Mouse (Mus musculus) midbrain, embryonic 12.5 days (tissue): ENCODE results near the gene Shc3. TPM values are rescaled to one million over a fixed set of nuclear protein-coding genes. Genes with fewer than 3 reads are reported as not detected.

Experiments used
- ATAC-seq: fragments of 200-750 bp; cut with Nextera tagmentation; 2 replicates; pipeline ENCODE4 v1.8.0; 2017; ENCODE audit warnings: low read depth, moderate TSS enrichment, moderate library complexity; ENCODE audit not compliant: low FRiP score
- H3K27ac ChIP-seq: fragments of 300-500 bp; sonication (generic); replicated peaks from 2 replicates; pipeline ENCODE4 v1.5.1; 2016; ENCODE audit warnings: mild to moderate bottlenecking
- H3K27me3 ChIP-seq: fragments of 300-500 bp; sonication (generic); 2 replicates; pipeline ENCODE4 v1.6.1; 2016; ENCODE audit warnings: mild to moderate bottlenecking
- H3K36me3 ChIP-seq: fragments of 300-500 bp; sonication (generic); 2 replicates; pipeline ENCODE4 v1.6.1; 2016
- H3K4me1 ChIP-seq: fragments of 300-500 bp; sonication (generic); 2 replicates; pipeline ENCODE4 v1.6.1; 2016
- H3K4me2 ChIP-seq: fragments of 300-500 bp; sonication (generic); replicated peaks from 2 replicates; pipeline ENCODE4 v1.6.1; 2016; ENCODE audit warnings: mild to moderate bottlenecking, moderate library complexity
- H3K4me3 ChIP-seq: fragments of 300-500 bp; sonication (generic); 2 replicates; pipeline ENCODE4 v1.5.1; 2016; ENCODE audit warnings: mild to moderate bottlenecking
- H3K9ac ChIP-seq: fragments of 300-500 bp; sonication (generic); replicated peaks from 2 replicates; pipeline ENCODE4 v1.6.1; 2016; ENCODE audit warnings: mild to moderate bottlenecking, moderate library complexity
- H3K9me3 ChIP-seq: fragments of 300-500 bp; sonication (generic); 2 replicates; pipeline ENCODE4 v1.6.1; 2016; ENCODE audit warnings: mild to moderate bottlenecking
- WGBS: fragments of 180-500 bp; shearing (Covaris S2); methylation state at CpG from one replicate; pipeline ENCODE4 v1.1.7; 2016; 5-methylcytosine and 5-hydroxymethylcytosine counted together
- polyA plus RNA-seq: library from polyadenylated mRNA; unstranded; fragments of >200 nt; fragmentation: Nextera tagmentation; extraction: Ambion mirVana; gene quantifications from 2 replicates; pipeline ENCODE4 v1.2.1, GENCODE M21; 2016

Shc3 gene
- polyA plus RNA-seq, 1 experiment from 2014 or later = 7.9 TPM

DNA sequence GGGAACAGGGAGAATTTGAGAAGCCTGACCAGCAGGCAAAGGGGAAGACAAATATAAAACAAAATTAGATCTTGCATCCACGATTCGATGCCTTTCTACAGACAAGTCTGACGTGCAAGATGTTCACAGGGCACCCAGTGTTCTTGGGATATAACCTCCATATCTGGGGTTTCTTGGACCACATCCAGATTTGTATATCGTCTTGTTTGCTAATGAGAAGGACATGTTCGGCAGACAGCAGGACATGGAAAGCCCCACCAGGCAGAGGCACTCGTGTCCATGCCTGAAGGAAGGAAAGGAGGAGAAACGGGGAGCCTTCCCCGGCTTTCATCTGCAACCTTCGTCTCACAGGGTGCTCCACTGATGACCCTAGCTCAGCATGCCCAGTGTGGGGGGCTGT lies 158.0 kb downstream of the Shc3 start:
- Histone ChIP-seq H3K27ac (no peak overlapping the region), H3K27me3 (peaks cover 38% of the 10 kb centered on the region), H3K36me3 (0 out of 2 replicates have a peak, but pooled peaks cover 6% of the 10 kb centered on the region), H3K4me3 (no peak overlapping the region), H3K9ac (no peak overlapping the region), H3K9me3 (no peaks in the 10 kb centered on the region), H3K4me2 (no peak overlapping the region), H3K4me1 (peaks cover 19% of the 10 kb centered on the region)
- ATAC-seq = no peak
- 76% methylated on average over 9 of the region's 9 CpGs for WGBS

DNA sequence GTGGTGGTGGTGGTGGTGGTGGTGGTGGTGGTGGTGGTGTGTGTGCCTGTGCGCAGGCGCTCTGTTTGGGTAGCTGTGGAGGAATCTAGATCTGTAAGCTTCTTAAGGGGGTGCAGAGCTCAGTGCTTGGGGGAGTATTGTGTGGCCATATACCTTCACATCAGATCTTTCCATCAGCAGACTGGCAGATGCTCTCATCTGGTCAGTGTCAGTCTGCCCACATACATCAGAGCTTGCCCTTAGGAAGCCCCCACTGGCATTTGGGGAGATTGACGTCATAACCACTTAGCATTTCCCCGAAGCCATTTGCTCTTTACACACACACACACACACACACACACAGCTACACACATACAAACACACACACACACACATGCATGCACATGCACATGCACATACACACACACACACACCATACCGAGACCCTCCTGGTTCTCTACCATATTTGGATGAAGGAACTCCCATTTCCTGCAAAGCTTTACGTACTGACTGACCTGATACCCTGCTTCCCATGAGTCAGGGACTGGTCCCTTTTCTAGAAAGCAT lies 159.2 kb downstream of the Shc3 start:
- peak overlapping the region; percentile 9; the same call in 1 of the 2 replicates for H3K4me3 ChIP-seq
- no peaks in the 10 kb centered on the region for H3K9me3 ChIP-seq
- H3K9ac ChIP-seq = no peak overlapping the region
- H3K27me3 ChIP-seq = peaks cover 38% of the 10 kb centered on the region
- peaks cover 19% of the 10 kb centered on the region for H3K4me1 ChIP-seq
- WGBS = 74% methylated on average over 6 of the region's 6 CpGs
- 0 out of 2 replicates have a peak, but pooled peaks cover 5% of the 10 kb centered on the region for H3K36me3 ChIP-seq
- H3K27ac ChIP-seq = no peak overlapping the region
- no peak for ATAC-seq
- peak overlapping the region; percentile 68 for H3K4me2 ChIP-seq

DNA sequence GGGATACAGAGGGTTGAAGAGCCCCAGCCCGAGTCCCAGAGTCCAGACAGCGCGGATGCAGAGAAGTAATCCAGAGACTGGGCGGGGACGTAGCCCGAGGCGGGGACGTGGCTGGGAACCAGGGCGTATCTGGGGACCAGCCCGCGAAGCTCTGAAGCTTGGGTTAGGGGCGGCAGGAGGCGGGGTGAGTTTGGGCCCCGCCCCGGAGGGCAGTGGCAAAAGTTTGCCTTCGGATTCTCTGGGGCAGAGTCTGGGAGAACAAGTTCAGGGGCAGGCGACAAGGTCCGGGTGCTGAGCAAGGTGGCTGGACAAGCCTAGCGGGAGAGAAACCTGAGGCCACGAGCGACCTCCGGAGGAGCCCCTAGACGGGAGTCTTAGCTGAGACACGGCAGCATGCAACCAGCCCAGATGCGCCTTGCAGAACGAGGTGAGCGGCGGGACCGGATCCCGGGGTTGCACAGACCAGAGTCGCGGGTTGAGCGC lies 160.7 kb downstream of the Shc3 start, which contains the start of gene S1pr3:
Gene S1pr3, plus strand, starts transcription at position 121 of the 483 bp plus-strand sequence.
- Histone ChIP-seq H3K9me3 (no peaks in the 10 kb centered on the region), H3K4me3 (peak within 1 kb of the TSS; percentile 44), H3K36me3 (no peaks in the 10 kb centered on the region), H3K27ac (no peak within 1 kb of the TSS), H3K4me2 (peak within 1 kb of the TSS; percentile 68), H3K27me3 (peaks cover 38% of the 10 kb centered on the region), H3K4me1 (peaks cover 19% of the 10 kb centered on the region), H3K9ac (peak within 1 kb of the TSS; percentile 51)
- peak; percentile 75 for ATAC-seq
- under 1% methylated on average over 33 of the region's 33 CpGs for WGBS

GRCm38 (mm10) chr13:51407541-51408217 lies 161.5 kb downstream of the Shc3 start:
- Histone ChIP-seq H3K4me2 (peak overlapping the region; percentile 68; the same call in 1 of the 2 replicates), H3K36me3 (no peaks in the 10 kb centered on the region), H3K27ac (no peak overlapping the region), H3K27me3 (peaks cover 38% of the 10 kb centered on the region), H3K4me1 (peaks cover 19% of the 10 kb centered on the region), H3K4me3 (peak overlapping the region; percentile 44; the same call in 1 of the 2 replicates), H3K9me3 (no peaks in the 10 kb centered on the region), H3K9ac (no peak overlapping the region)
- no peak for ATAC-seq
- WGBS = 24% methylated on average over 13 of the region's 13 CpGs

- ATAC-seq = no peak
- WGBS = 95% methylated on average over 13 of the region's 13 CpGs
Measured at GRCm38 (mm10) chr13:51405731-51406320, 163.4 kb downstream of the Shc3 start.

DNA sequence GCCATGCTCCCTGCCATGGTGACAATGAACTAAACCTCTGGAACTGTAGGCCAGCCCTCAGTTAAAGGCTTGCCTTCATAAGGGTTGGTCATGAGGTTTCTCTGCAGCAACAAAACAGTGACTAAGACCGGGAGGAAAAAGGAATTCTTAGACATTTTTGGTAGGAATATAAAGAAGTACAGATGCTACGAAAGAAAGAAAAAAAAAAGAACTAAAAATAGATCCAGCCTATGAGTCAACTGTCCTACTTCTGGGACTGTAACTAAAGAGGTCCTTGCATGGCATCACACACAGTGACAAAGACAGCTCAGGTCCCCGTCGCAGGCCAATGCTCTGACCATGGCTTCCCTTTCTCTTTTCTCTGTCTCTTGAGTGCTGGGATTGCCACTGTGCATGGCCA lies 164.7 kb downstream of the Shc3 start:
- H3K9ac ChIP-seq = no peak overlapping the region
- H3K36me3 ChIP-seq = no peaks in the 10 kb centered on the region
- peaks cover 30% of the 10 kb centered on the region for H3K4me1 ChIP-seq
- no peak overlapping the region for H3K4me2 ChIP-seq
- no peak overlapping the region for H3K4me3 ChIP-seq
- no peak for ATAC-seq
- H3K27ac ChIP-seq = no peak overlapping the region
- peaks cover 26% of the 10 kb centered on the region for H3K27me3 ChIP-seq
- H3K9me3 ChIP-seq = no peaks in the 10 kb centered on the region
- 91% methylated on average over 4 of the region's 4 CpGs for WGBS

More at GRCm38 (mm10) chr13:51405731-51406320, 163.4 kb downstream of the Shc3 start:
- H3K9me3 ChIP-seq = no peaks in the 10 kb centered on the region
- no peak overlapping the region for H3K4me2 ChIP-seq
- no peak overlapping the region for H3K9ac ChIP-seq
- peaks cover 23% of the 10 kb centered on the region for H3K4me1 ChIP-seq
- H3K27ac ChIP-seq = no peak overlapping the region
- H3K4me3 ChIP-seq = no peak overlapping the region
- H3K27me3 ChIP-seq = peaks cover 38% of the 10 kb centered on the region
- H3K36me3 ChIP-seq = no peaks in the 10 kb centered on the region

DNA sequence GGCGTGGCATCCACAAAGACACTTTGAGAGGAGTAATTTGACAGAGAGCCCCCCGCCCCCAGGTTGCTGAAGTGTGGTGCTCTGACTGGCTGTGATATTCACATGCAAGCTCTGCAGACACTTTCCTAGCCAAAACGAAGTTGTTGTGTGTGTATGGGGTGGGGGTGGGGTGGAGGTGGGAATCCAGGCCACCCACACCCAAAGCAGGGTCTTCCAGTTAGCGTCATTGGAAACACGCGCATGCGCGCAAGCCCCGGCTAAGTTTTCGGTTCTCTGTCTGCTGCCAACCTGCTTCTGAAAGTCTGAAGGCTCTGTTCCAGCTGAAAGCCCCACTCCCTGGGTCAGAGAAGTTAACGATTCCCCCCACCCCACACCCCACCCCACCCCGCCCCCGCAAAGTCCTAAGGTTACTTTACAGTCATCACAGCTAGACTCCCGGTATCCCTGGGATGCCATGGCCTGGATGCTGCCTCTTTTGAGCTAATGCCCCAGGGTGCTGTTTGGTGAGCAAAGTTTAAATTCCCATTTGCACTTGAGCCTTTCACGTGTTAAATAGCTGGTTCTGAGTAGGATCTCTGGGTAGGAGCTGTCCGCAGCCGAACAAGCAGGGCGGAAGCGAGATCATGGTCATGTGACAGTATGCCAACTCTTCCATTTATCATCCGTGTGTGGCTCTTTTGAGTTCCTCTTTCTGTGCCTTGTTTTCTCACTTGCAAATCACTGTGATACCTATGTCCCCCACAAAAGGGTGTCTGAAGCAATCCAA lies 168.3 kb downstream of the Shc3 start:
- no peaks in the 10 kb centered on the region for H3K9me3 ChIP-seq
- H3K4me1 ChIP-seq = peaks cover 12% of the 10 kb centered on the region; the same call in 1 of the 2 replicates
- H3K4me2 ChIP-seq = peak overlapping the region; percentile 71
- no peak overlapping the region for H3K27ac ChIP-seq
- peak; percentile 44; the same call in 1 of the 2 replicates for ATAC-seq
- peak overlapping the region; percentile 40 for H3K4me3 ChIP-seq
- WGBS = 7% methylated on average over 20 of the region's 20 CpGs
- H3K27me3 ChIP-seq = no peaks in the 10 kb centered on the region
- H3K36me3 ChIP-seq = no peaks in the 10 kb centered on the region
- peak overlapping the region; percentile 39 for H3K9ac ChIP-seq

GRCm38 (mm10) chr13:51400186-51400719 lies 169.0 kb downstream of the Shc3 start:
- H3K27me3 ChIP-seq = no peaks in the 10 kb centered on the region
- peak; percentile 41; the same call in 1 of the 2 replicates for ATAC-seq
- peaks cover 12% of the 10 kb centered on the region; the same call in 1 of the 2 replicates for H3K4me1 ChIP-seq
- no peak overlapping the region for H3K27ac ChIP-seq
- peaks cover 3% of the 10 kb centered on the region; the same call in 1 of the 2 replicates for H3K9me3 ChIP-seq
- no peaks in the 10 kb centered on the region for H3K36me3 ChIP-seq
- peak overlapping the region; percentile 39; the same call in 1 of the 2 replicates for H3K9ac ChIP-seq
- H3K4me3 ChIP-seq = peak overlapping the region; percentile 40
- 30% methylated on average over 14 of the region's 14 CpGs for WGBS
- H3K4me2 ChIP-seq = peak overlapping the region; percentile 71

- Histone ChIP-seq H3K4me2 (no peak overlapping the region), H3K27ac (no peak overlapping the region), H3K4me1 (peaks cover 12% of the 10 kb centered on the region; the same call in 1 of the 2 replicates), H3K4me3 (no peak overlapping the region), H3K9ac (no peak overlapping the region), H3K27me3 (no peaks in the 10 kb centered on the region), H3K9me3 (peaks cover 8% of the 10 kb centered on the region; the same call in 1 of the 2 replicates), H3K36me3 (no peaks in the 10 kb centered on the region)
- 97% methylated on average over 3 of the region's 3 CpGs for WGBS
- ATAC-seq = no peak
Measured at GRCm38 (mm10) chr13:51399562-51399961, 169.7 kb downstream of the Shc3 start.

DNA sequence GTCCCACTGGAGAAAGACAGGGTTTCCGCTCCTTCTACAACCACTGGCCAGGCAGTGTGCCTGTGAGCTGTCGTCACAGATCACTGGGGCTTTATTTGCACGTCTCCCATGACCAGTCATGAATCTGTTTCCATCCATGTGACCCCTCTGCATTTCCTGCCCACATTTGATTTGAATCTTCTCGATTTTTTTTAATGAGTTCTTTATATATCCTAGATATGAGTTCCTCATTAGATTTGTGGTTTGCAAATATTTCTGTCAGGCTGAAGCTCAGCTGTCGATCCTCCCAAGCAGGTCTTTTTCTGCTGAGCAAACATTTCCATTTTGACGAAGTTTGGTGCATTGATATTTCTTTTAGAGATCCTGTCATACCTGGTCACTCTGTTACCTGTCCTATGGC lies 171.4 kb downstream of the Shc3 start:
- no peak overlapping the region for H3K9ac ChIP-seq
- H3K4me2 ChIP-seq = no peak overlapping the region
- H3K27me3 ChIP-seq = no peaks in the 10 kb centered on the region
- peaks cover 12% of the 10 kb centered on the region; the same call in 1 of the 2 replicates for H3K4me1 ChIP-seq
- peaks cover 8% of the 10 kb centered on the region; the same call in 1 of the 2 replicates for H3K9me3 ChIP-seq
- no peaks in the 10 kb centered on the region for H3K36me3 ChIP-seq
- WGBS = 88% methylated on average over 6 of the region's 6 CpGs
- no peak overlapping the region for H3K27ac ChIP-seq
- ATAC-seq = no peak
- no peak overlapping the region for H3K4me3 ChIP-seq

GRCm38 (mm10) chr13:51392256-51392655 lies 177.0 kb downstream of the Shc3 start:
- no peaks in the 10 kb centered on the region for H3K27me3 ChIP-seq
- peaks cover 8% of the 10 kb centered on the region; the same call in 1 of the 2 replicates for H3K9me3 ChIP-seq
- no peak overlapping the region for H3K4me3 ChIP-seq
- no peak overlapping the region for H3K9ac ChIP-seq
- no peak overlapping the region for H3K27ac ChIP-seq
- 0 out of 2 replicates have a peak, but pooled peaks cover 3% of the 10 kb centered on the region for H3K4me1 ChIP-seq
- H3K4me2 ChIP-seq = no peak overlapping the region
- no peak for ATAC-seq
- H3K36me3 ChIP-seq = no peaks in the 10 kb centered on the region
- WGBS = 71% methylated on average over 1 of the region's 1 CpGs
